Mouse (Mus musculus) forebrain, embryonic 14.5 days (tissue): ENCODE measurements around the gene Mast4. TPM values are rescaled to one million over a fixed set of nuclear protein-coding genes. Genes with fewer than 3 reads are reported as not detected.

Experiments used
- ATAC-seq: fragments of 200-750 bp; cut with Nextera tagmentation; 2 replicates; pipeline ENCODE4 v1.8.0; 2017; ENCODE audit warnings: mild to moderate bottlenecking, moderate library complexity
- DNase-seq: peaks from one replicate; pipeline ENCODE4 v3.0.0-alpha.2; 2015; ENCODE audit warnings: low spot score
- H3K27ac ChIP-seq: fragments of 300-500 bp; sonication (generic); 2 replicates; pipeline ENCODE4 v1.5.1; 2014; ENCODE audit warnings: low read depth, mild to moderate bottlenecking, control low read depth, low read length, moderate library complexity
- H3K27me3 ChIP-seq: fragments of 300-500 bp; sonication (generic); replicated peaks from 2 replicates; pipeline ENCODE4 v1.6.1; 2014; ENCODE audit warnings: low read length, control low read depth, mixed read lengths; ENCODE audit not compliant: control insufficient read depth, insufficient read depth
- H3K36me3 ChIP-seq: fragments of 300-500 bp; sonication (generic); 2 replicates; pipeline ENCODE4 v1.6.1; 2014; ENCODE audit warnings: low read length, control low read depth; ENCODE audit not compliant: control insufficient read depth, insufficient read depth
- H3K4me1 ChIP-seq: fragments of 300-500 bp; sonication (generic); 2 replicates; pipeline ENCODE4 v1.6.1; 2014; ENCODE audit warnings: antibody characterized with exemption, low read length, control low read depth; ENCODE audit not compliant: control insufficient read depth, insufficient read depth
- H3K4me2 ChIP-seq: fragments of 300-500 bp; sonication (generic); 2 replicates; pipeline ENCODE4 v1.6.1; 2014; ENCODE audit warnings: mild to moderate bottlenecking, control low read depth, low read length
- H3K4me3 ChIP-seq: fragments of 300-500 bp; sonication (generic); 2 replicates; pipeline ENCODE4 v1.5.1; 2014; ENCODE audit warnings: low read depth, low read length, control low read depth
- H3K9ac ChIP-seq: fragments of 300-500 bp; sonication (generic); 2 replicates; pipeline ENCODE4 v1.6.1; 2014; ENCODE audit warnings: mild to moderate bottlenecking, low read length, control low read depth, moderate library complexity
- H3K9me3 ChIP-seq: fragments of 300-500 bp; sonication (generic); replicated peaks from 2 replicates; pipeline ENCODE4 v1.6.1; 2016; ENCODE audit warnings: low read length, control low read depth, mixed read lengths; ENCODE audit not compliant: control insufficient read depth
- WGBS: fragments of 180-500 bp; shearing (Covaris S2); extraction: QIAGEN DNeasy Blood & Tissue Kit; methylation state at CpG from one replicate; pipeline ENCODE4 v1.1.7; 2014; 5-methylcytosine and 5-hydroxymethylcytosine counted together
- polyA plus RNA-seq: library from polyadenylated mRNA; unstranded; fragments of >200 nt; fragmentation: Nextera tagmentation; extraction: Ambion mirVana; gene quantifications from 2 replicates; pipeline ENCODE4 v1.2.1, GENCODE M21; 2014

Gene Mast4
- polyA plus RNA-seq, 1 experiment from 2014 or later, result 11.7 TPM

- no peak overlapping the region for H3K27ac ChIP-seq
- 6% methylated on average over 28 of the region's 28 CpGs for WGBS
- peak; percentile 83 for DNase-seq
Measured at GRCm38 (mm10) chr13:103096346-103097150, 237.7 kb downstream of the Mast4 start.

DNA sequence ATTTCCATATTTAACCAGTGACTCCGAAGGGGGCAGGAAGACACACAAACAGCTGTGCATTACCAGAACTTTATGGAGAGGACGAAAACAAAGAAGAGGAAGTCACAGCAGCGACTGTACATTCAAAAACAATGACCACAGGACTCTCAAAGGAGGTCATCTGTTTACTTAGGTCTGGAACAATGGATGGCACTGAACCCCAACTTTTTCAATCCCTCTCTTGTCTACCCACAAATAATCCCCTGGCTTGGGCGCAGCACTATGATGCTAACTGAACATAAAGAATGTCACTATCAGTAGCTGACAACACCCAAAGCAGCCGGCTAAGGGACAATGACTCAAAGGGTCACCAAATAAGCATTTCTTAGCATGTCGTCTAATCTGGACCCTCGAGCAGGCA is 238.8 kb downstream of the Mast4 start:
- Histone ChIP-seq H3K27me3 (no peaks in the 10 kb centered on the region), H3K4me3 (no peak overlapping the region), H3K4me2 (no peak overlapping the region), H3K27ac (no peak overlapping the region), H3K9me3 (no peaks in the 10 kb centered on the region), H3K4me1 (peaks cover 3% of the 10 kb centered on the region; the same call in 1 of the 2 replicates), H3K36me3 (no peaks in the 10 kb centered on the region), H3K9ac (no peak overlapping the region)
- DNase-seq (no peak), ATAC-seq (no peak)
- 64% methylated on average over 7 of the region's 7 CpGs for WGBS

More at GRCm38 (mm10) chr13:103096346-103097150, 237.7 kb downstream of the Mast4 start:
- ATAC-seq, result peak; percentile 96
- Histone ChIP-seq H3K27me3 (no peaks in the 10 kb centered on the region), H3K4me3 (peak overlapping the region; percentile 28), H3K9ac (peak overlapping the region; percentile 43), H3K36me3 (no peaks in the 10 kb centered on the region), H3K4me1 (peaks cover 3% of the 10 kb centered on the region; the same call in 1 of the 2 replicates), H3K9me3 (no peaks in the 10 kb centered on the region), H3K4me2 (peak overlapping the region; percentile 58)

DNA sequence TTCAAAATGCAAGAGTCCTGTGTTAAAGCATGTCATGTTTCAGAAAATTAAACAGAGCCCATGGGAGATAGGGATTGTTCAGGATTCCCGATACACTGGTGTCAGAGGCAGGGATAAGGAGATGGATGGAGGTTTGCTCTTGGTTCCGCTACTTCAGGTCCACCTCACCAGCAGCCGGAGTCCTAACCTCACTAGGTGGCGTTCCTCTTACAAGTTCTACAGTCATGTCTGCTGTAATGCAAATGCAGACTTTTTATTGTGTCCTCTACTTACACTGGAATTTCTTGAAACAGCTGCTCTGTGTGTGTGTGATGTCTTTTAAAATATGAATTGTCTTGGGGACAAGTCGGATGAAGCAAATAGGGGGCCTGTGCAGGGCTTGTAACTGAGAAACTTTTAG is 239.7 kb downstream of the Mast4 start:
- H3K4me1 ChIP-seq, result peaks cover 3% of the 10 kb centered on the region; the same call in 1 of the 2 replicates
- H3K4me2 ChIP-seq, result no peak overlapping the region
- no peaks in the 10 kb centered on the region for H3K9me3 ChIP-seq
- H3K27me3 ChIP-seq, result no peaks in the 10 kb centered on the region
- no peaks in the 10 kb centered on the region for H3K36me3 ChIP-seq
- ATAC-seq (no peak), DNase-seq (no peak)
- H3K4me3 ChIP-seq, result no peak overlapping the region
- 89% methylated on average over 5 of the region's 5 CpGs for WGBS
- no peak overlapping the region for H3K9ac ChIP-seq
- H3K27ac ChIP-seq, result no peak overlapping the region

DNA sequence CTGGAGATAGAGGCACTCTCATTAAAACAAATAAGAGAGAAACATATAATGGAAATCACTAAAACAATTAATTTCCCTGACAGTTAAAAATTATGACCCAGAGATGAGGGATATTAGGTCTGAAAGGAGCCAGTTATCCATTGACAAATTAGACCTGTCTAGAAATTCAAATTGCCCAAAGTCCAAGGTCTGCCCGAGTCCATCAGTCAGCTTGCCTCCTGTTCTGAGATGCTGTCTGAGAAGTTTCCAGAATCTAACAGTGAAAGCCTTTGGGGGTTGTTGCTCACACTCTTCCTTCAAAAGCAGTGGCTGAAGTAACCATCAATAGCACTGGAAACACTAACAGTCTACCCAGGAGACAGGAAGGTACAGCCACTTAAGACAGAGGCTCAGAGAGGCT is 240.6 kb downstream of the Mast4 start:
- no peaks in the 10 kb centered on the region for H3K36me3 ChIP-seq
- 86% methylated on average over 1 of the region's 1 CpGs for WGBS
- H3K9ac ChIP-seq, result no peak overlapping the region
- no peak overlapping the region for H3K27ac ChIP-seq
- H3K4me2 ChIP-seq, result no peak overlapping the region
- no peak overlapping the region for H3K4me3 ChIP-seq
- H3K27me3 ChIP-seq, result no peaks in the 10 kb centered on the region
- H3K9me3 ChIP-seq, result no peaks in the 10 kb centered on the region
- no peak for DNase-seq
- H3K4me1 ChIP-seq, result peaks cover 3% of the 10 kb centered on the region; the same call in 1 of the 2 replicates
- no peak for ATAC-seq

GRCm38 (mm10) chr13:103085540-103086121 is 248.7 kb downstream of the Mast4 start:
- H3K9me3 ChIP-seq, result no peaks in the 10 kb centered on the region
- ATAC-seq, result no peak
- H3K27ac ChIP-seq, result no peak overlapping the region
- H3K4me1 ChIP-seq, result no peaks in the 10 kb centered on the region
- H3K27me3 ChIP-seq, result no peaks in the 10 kb centered on the region
- H3K4me3 ChIP-seq, result no peak overlapping the region
- H3K4me2 ChIP-seq, result no peak overlapping the region
- H3K9ac ChIP-seq, result no peak overlapping the region
- DNase-seq, result no peak
- WGBS, result 88% methylated on average over 15 of the region's 15 CpGs
- no peaks in the 10 kb centered on the region for H3K36me3 ChIP-seq

- DNase-seq (no peak), ATAC-seq (no peak)
- no peak overlapping the region for H3K9ac ChIP-seq
- H3K4me3 ChIP-seq, result no peak overlapping the region
- no peak overlapping the region for H3K4me2 ChIP-seq
- H3K27ac ChIP-seq, result no peak overlapping the region
- no peaks in the 10 kb centered on the region for H3K27me3 ChIP-seq
- H3K9me3 ChIP-seq, result no peaks in the 10 kb centered on the region
- 74% methylated on average over 1 of the region's 6 CpGs for WGBS
- no peaks in the 10 kb centered on the region for H3K36me3 ChIP-seq
- H3K4me1 ChIP-seq, result no peaks in the 10 kb centered on the region
Measured at GRCm38 (mm10) chr13:103082891-103083290, 251.4 kb downstream of the Mast4 start.

GRCm38 (mm10) chr13:103079806-103080205 is 254.5 kb downstream of the Mast4 start:
- ATAC-seq, result no peak
- Histone ChIP-seq H3K4me2 (no peak overlapping the region), H3K36me3 (no peaks in the 10 kb centered on the region), H3K27ac (no peak overlapping the region), H3K4me3 (no peak overlapping the region), H3K4me1 (no peaks in the 10 kb centered on the region), H3K9me3 (no peaks in the 10 kb centered on the region), H3K27me3 (no peaks in the 10 kb centered on the region), H3K9ac (no peak overlapping the region)
- DNase-seq, result no peak
- 83% methylated on average over 4 of the region's 4 CpGs for WGBS

DNA sequence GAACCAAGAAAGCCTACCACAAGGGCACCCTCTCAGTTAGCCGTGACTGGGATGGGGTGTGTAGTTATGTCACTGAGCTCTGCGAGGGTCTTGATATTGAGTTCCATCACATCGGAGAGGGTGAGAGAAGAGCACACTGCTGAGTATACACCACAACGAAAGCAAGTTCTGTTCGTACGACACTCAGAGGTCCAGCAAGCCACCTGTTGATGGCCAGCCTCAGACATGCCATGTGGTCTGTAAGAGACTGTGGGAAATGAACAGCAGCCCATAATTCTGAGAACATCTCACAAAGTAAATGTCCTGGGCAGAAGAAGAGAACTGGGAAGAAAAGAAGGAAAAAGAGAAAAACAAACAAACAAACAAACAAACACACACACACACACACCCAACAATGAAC is 255.5 kb downstream of the Mast4 start:
- Histone ChIP-seq H3K9ac (no peak overlapping the region), H3K36me3 (no peaks in the 10 kb centered on the region), H3K4me1 (no peaks in the 10 kb centered on the region), H3K27ac (no peak overlapping the region), H3K4me3 (no peak overlapping the region), H3K9me3 (no peaks in the 10 kb centered on the region), H3K27me3 (no peaks in the 10 kb centered on the region), H3K4me2 (no peak overlapping the region)
- no peak for ATAC-seq
- 91% methylated on average over 6 of the region's 6 CpGs for WGBS
- no peak for DNase-seq

DNA sequence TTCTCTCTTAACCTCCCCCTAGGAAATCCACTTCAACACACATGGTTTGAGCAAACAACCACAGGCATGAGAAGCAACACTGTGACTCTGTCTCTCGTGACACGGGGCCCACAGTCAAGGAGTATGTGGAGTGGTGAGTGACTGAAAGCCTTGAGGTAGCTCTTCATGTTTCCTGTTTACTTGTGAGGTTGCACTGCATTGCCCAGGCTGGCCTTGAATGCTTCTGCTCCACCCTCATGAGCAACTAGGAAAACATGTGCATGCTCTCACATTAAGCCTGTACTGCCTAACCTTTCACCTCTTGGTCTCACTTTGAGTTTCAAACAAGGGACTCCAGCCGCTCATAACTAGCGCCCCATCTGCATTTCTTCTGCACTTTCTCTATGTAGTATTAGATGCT is 260.8 kb downstream of the Mast4 start:
- Histone ChIP-seq H3K4me3 (no peak overlapping the region), H3K36me3 (no peaks in the 10 kb centered on the region), H3K27ac (no peak overlapping the region), H3K4me2 (no peak overlapping the region), H3K9ac (no peak overlapping the region), H3K9me3 (no peaks in the 10 kb centered on the region), H3K4me1 (no peaks in the 10 kb centered on the region), H3K27me3 (no peaks in the 10 kb centered on the region)
- no peak for ATAC-seq
- no peak for DNase-seq
- 88% methylated on average over 4 of the region's 4 CpGs for WGBS
